Mouse (Mus musculus): ENCODE results near the gene Carmil2.

The Carmil2 gene

DNA sequence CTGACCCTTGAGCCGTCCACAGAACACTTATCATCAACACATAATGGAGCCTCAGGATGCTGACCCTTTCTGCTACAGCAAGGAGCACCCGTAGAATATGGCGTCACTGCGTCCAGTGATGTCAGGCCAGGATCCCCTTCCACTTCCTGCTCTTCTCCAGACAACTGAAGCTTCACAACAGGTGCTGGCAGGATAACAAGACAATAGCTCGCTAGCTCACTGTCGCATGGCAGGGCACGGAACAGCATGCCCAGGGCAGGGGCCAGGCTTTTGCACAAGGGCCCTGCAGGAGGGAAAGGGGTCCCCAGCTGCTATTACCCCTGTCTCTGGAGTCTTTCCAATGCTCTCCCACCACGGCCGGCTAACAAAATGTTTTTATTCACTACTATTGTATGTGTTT is 36.8 kb downstream of the Carmil2 start:
- DNase-seq (ENCODE audit: low read depth, low spot score), result no peak

DNA sequence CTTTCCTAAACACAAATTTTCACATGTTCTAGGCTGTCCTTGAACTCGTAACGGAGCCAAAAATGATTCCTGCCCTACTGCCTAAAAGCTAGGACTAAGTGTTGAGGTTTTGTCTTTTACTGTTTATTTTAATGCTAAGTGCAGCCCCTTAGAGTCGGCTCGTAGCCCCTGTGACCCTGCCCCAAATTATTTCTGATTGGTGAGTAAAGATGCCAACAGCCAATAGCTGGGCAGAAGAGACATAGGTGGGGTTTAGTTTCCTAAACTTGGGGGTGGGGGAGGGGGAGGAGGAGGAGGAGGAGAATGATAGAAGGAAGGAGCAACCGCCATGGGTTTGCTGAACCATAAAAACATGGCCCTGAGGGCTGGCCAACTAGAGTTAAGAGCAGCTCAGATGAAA is 39.7 kb downstream of the Carmil2 start:
- DNase-seq (ENCODE audit: low read depth, low spot score), result no peak

DNA sequence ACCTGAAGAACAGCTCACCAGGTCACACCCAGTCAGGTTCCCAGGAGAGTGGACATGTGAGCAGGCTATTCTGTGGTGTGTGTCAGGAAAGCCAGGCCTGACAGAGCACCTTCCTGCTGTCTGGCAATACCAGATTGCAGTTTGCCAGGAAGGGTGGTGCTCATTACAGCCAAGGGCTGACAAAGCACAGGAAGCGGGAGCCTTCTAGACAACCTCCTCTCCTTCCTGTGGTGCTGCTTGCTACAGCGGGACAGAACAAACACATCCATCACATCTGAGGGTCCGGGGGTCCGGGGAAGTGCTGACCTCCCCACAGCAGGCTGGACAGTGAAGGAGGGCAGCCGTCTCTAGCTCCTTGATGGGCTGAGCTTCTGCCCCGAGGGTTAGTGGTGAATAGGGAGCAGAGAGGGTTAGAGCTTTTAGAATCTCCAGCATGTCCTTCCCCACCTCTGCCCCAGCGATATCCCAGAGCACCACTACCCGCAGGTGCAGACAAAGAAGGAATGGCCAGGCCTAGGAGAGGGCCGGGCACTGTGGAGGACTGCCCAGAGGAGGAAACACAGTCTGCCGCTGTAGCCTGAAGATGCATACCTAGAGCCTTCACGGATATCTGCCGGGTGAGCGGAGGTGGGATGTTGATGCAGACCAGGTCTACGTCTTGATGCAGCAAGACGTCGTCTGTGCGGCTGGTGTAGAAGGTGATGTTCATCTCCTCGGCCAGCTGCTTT is 41.5 kb downstream of the Carmil2 start:
- DNase-seq (ENCODE audit: low read depth, low spot score), result peak; percentile 44

DNA sequence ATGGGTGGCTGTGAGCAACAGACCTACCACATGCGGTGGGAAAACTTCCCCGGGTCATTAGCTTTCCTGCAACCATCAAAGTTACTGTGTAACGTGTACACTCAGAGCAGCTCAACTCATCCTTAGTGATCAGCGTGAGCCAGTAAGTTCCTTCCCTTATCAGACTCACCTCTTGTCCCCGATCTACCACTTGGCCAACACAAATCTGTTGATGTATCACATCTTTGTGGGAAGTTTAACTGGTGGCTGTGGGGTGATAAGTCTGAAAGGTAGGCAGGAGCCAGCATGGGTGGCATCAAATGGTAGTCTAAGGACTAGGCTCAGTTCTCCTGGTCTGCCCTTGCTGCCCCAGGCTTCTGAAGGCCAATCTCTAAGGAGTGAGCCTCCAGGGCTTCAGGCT is 46.1 kb downstream of the Carmil2 start:
- DNase-seq (ENCODE audit: low read depth, low spot score), result no peak

DNA sequence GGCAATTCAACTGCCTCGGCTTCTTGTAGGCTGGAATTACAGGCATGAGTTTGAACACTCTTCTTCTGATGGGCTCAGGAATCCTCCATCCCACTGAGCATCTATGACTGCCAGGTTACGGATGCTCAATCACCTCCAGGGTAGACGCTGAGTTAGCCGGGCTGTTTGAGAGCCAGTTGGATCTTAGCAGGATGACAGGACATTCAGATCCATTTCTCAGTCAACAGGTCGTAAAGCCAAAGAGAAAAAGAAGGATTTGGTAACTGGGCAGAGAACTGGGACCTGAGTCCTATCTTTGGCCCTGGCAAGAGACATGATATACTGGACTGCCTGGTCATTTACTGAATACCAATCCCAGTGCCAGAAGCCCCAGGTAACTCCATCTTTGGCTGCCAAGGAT is 53.1 kb downstream of the Carmil2 start:
- no peak for DNase-seq (ENCODE audit: low read depth, low spot score)

DNA sequence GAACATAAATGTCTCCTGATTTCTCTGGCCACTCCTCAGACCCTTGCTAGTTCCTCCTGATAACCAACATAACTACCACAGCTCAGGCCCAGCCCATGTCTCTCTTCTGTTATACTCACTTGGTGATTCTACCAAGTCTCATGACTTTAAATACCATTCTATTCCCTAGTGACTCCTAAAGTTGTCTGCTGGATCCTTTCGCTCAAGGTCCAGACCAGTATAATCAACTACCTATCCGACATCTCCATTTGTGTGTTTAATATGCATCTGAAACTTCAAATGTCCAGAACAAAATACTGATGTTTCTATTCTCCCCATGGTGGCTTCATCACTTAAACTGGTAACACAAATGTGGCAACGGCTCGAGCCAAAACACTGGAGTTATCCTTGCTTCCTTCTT is 57.2 kb downstream of the Carmil2 start:
- DNase-seq (ENCODE audit: low read depth, low spot score), result no peak
